Mouse (Mus musculus): Measurements from ENCODE around the gene Mybph. TPM values are rescaled to one million over a fixed set of nuclear protein-coding genes. Genes with fewer than 3 reads are reported as not detected.

Mybph gene
- total RNA-seq, 2 experiments from 2014 or later: not detected

DNA sequence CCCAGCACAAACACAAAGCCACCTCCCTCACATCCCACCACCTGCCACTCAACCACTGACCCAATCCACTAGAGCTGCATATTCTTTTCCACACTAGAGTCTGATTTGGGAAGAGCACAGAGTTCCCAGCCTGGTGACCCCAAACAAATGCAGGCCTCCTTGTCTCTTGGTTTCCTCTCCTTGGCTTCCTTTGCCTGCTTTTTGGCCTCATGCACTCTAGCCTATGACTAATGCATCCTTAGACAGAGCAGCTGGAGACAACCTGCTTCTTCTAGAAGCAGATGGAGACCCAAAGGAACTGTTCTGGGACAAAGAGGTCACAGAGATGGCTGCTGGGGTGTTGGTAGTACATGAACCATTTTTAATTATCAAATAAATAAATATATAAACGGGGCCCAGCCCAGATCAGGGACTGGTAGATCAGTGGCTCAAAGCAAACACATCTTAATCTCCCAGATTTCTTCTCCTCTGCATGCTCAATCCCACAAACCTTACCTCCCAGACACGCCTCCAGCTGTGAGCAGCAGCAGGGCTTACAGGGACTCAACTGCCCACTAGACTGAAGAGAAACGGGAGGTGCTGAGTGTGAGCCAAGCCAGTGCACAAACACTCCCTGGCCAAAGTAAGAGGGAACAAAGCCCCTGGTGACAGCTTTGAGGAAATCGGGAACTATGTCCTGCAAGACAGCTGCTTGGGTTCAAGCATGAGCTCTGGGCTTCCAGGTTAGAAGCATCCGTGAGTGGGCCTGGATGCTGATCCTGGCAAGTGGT lies 36.7 kb downstream of the Mybph start:
- no peak for ATAC-seq (replicated peaks; ENCODE audit: low FRiP score, poor library complexity, severe bottlenecking)

DNA sequence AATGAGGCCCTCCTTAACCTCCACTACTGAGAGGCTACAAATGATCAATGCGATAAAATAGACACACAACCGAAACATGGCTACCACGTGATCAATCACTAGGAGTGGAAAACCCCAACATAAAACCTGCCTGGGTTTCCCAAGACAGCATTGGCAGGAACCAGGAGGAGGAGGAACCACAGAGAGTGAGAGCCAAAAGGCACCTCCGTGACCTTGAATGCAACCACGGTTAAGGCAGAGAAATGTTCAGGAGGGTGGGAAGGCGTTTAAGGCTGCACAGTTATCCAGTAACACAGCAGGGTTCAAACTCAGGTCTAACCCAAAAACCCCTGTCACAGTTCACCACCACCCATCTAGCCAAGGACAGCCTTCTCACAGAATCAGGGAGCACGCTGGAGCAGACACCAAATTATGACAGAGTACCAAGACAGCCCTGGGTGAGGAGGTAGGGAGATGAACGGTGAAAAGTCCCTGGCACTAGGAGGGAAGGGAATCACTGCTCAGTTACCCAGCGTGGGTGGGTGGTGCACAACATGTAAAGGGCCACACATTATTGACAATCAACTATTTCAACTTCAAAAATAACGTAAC lies 37.5 kb downstream of the Mybph start:
- ATAC-seq (replicated peaks; ENCODE audit: low FRiP score, poor library complexity, severe bottlenecking): no peak

DNA sequence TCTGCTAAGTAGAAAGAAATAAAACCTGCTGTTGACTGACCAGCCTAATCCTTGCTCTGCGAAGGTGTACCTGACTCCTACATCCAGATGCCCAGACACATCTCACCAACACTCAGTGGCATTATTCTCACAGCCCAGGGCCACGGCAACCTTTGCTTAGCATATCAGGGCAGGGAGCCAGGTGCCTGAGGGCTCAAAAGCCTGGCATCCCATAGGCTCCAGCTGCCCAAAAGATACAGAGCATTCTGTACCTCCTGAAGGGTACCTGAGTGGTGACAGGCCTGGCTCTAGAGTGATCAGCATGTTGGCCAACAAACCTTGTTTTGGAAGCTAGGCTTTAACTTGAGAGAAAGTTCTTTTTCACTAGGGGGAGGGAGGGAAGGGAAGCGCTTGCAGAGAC lies 38.0 kb downstream of the Mybph start:
- no peak for ATAC-seq (replicated peaks; ENCODE audit: low FRiP score, poor library complexity, severe bottlenecking)

DNA sequence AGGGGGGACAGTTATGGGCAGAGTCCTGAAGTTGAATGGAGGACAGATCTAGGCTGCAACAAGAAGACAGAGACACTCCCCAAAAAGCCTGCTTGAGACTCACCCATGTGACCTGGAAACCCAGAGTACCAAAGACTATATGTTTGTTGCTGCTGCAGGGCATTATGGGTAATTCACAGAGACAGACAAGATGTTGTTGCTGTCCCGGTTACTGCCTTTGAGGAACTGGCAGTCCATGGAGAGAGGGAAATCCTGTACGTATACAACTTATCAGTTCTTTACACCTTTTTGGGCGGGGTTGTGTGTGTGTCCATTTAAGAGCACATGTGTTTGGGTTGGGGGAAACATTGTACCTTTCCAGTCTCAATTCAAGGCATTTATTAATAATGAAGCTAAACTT lies 38.4 kb downstream of the Mybph start:
- ATAC-seq (replicated peaks; ENCODE audit: low FRiP score, poor library complexity, severe bottlenecking): no peak

DNA sequence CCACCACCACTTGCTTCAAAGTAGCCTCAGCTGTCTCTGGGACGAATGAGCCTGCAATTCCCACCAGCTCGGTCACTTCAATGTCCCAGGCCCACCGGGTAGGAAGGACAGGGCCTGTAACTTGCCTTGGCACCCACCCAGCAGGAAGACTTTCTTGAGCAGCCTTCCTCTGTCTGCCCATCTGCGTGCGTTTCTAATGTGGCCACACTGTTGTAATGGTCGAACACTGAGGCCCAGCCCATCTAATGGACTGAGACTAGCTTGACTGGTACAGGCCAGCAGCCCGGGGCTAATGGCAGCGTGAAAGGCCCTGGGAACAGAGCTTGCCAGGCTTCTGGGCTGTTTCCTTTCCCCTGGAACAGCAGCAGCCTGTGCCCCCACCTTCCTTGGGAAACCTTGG lies 39.1 kb downstream of the Mybph start:
- ATAC-seq (replicated peaks; ENCODE audit: low FRiP score, poor library complexity, severe bottlenecking): no peak

DNA sequence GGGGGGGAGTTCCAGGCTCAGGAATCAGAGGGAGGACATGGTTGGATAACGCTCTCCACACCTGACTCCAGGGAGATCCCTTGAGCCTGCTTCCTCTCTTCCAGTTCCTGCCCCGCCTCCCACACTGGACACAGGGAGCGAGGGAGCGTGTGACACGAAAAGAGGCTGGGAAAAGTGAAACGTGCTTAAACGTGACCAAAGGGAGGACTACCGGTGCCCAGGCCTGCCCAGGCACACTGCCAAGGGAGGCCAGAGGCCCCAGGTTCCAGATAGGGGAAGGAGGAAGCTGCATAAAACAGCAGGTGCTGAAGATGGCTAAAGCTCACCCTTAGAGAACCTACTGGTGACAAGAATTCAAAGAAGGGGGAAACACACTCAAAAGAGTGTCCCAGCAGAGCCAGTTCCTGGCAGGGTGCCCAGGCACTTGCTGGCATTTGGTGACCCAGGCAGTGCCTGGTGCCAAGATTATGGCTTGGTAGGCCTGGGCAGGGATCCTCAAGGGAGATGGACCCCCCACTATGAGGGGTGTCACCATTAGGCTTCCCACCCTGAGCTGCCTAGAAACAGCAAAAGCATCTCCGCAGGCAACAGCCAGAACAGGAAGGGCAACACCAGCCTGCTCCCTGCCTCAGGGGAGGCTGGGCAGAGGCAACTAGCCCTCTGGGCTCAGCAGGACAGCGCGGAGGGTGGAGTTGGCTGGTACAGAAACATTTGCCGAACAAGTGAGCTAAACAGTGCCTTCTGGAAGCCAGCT lies 39.7 kb downstream of the Mybph start:
- ATAC-seq (replicated peaks; ENCODE audit: low FRiP score, poor library complexity, severe bottlenecking): no peak

DNA sequence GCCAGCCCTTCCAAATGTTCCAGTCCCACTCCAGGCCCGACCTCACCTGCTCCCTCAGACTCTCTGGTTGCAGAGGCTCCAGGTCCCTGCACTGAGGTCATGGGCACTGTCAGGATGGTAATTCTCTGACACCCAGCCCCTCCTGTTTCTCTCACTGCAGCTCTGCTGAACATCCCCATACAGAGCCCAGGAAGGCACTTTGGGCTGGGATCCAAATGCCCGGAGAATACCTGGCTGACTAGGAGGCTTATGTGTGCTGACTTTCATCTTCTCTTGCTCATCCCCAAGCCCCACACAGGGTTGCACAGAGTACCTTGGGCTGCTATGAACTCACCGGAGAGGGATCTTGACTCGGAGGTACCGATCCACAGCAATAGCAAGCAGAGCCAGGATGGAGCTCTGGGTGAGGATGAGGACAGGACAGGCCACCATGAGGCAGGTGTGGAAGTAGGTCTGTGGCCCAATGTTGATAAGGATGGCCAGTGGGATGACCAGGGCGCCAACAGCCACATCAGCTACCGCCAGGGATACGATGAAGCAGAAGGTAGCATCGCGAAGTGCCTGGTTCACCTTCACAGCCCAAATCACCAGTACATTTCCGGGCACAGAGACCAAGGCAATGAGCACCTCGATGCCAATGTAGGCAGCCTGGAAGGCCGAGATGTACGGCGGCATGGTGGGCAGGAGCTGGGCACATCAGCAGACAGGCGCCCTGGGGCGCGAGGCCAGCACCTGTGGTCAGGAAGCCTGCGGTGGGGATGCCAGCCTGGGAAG lies 40.6 kb downstream of the Mybph start:
- no peak for ATAC-seq (replicated peaks; ENCODE audit: low FRiP score, poor library complexity, severe bottlenecking)

DNA sequence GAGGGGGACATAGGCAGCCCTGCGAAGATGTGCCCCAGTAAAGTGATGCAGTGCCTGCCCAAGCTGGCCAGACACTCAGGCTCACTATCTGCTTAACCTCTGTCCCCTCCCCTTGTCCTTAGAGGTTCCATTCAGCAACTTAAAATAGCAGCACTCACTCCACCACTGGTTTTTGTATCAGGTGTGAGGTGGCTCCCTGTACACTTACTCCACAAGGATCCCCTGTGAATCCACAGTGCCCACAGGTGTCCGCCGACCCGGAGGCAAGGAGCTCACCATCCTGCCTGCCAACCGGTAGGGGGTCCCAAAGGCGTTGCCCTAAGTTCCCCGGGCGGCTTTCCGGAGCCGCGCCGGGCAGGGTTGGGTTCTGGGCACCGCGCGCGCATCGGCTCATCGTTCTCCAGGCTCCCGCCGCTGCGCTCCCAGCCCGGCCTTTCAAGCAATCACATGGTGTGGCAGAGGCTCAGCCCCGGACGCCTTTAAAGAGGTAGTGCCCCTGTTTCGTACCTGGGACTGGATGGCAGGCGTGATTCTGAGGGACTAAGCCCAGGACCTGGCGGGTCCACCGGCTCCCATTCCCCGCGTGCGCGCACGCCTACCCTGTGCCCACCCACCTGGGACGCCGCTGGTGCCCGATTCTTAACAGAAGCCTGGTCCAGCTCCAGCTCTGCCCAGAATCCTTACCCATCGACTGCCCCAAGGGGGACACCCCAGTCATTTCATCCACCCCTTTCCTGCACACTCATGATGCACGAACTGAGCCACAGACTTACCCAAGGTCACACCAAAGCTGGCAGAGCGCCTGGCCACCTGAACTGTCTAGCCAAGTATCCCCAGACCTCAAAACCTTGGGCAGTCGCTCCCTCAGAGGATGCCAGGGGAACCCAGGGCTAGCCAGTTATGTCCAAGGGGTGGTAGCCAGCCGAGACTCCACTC lies 41.5 kb downstream of the Mybph start:
- no peak for ATAC-seq (replicated peaks; ENCODE audit: low FRiP score, poor library complexity, severe bottlenecking)

DNA sequence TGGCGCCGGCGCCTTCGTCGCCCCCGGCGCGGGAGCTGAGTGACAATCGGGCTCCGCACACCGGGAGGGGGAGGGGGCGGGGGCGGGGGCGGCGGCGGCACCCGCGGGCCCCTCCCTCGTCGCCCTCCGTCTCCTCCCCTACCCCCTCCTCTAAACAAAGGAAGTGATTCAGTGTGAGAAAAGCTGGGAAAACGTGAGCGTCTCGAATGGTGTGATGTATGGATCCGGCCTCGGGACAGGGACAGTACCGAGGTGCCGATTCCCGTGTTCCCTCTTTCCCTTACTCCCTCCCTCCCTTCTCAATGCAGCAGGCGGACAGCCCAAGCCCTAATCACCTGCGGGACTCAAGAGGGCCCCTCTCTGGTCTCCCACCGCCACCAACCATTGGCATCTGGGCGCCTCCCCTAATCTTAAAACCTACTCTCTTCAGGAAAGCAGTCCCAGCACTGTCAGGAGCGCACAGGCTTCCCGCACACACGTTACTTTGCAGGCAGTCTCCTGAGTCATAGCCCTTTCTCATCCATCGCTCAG lies 42.2 kb downstream of the Mybph start, which contains the start of gene Adora1:
Gene Adora1, minus strand, starts transcription at position 41 of the 531 bp plus-strand sequence.
- ATAC-seq (replicated peaks; ENCODE audit: low FRiP score, poor library complexity, severe bottlenecking): no peak

DNA sequence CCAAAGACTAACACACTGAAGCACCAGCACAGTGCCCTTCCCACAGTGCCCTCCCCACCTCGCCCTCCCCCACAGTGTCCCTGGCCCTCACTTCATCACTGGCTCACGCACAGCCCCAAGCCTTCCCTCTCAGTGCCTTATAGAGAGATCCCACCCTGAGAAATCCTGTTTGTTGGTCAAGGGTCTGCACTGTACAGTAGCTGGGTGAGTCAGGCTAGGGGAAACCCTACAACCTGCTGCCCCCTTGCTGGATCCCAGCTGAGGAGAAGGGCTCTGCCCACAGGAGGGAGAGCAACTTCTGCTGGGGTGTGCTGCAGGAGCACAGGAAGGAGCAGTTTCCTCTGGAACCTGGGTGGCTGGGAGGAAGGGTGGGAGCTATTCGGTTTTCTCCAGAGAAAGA lies 42.9 kb downstream of the Mybph start:
- ATAC-seq (replicated peaks; ENCODE audit: low FRiP score, poor library complexity, severe bottlenecking): no peak

DNA sequence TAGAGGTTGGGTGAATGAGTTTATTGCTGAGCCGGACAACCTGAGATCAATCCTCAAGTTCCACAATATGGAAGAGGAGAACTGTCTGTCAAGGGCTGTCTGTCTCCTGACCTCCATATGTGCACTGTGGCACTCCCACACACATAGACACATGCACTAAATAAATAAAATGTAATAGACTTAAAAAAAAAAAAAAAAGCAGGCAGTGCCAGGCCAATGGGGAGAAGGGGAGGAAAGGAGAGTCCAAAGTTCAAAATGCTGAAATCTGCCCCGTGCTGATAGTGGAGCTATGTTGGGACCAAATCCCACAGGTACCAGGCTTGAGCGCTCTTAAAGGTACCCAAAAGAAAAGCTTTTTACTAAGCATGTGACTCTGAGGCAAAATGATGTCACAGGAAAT lies 44.2 kb downstream of the Mybph start:
- no peak for ATAC-seq (replicated peaks; ENCODE audit: low FRiP score, poor library complexity, severe bottlenecking)

DNA sequence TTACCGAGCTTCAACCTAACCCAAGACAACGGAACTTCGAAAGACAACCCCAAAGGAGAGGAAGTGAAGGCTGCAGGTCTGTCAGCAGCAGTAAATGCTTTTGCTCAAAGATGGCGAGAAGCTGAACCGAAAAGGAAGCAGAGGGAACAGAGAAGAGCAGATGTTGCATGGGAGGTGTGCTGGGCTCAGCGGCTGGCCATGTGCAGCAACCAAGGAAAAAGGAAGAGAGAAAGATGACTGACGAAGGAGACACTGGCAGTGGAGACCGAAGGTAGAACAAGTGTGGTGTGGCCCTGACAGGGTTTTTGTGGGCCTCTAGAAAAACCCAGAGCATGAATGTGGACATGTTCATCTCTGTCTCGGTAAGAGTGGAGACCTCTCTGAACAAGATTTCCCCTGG lies 47.5 kb downstream of the Mybph start:
- ATAC-seq (replicated peaks; ENCODE audit: low FRiP score, poor library complexity, severe bottlenecking): no peak

DNA sequence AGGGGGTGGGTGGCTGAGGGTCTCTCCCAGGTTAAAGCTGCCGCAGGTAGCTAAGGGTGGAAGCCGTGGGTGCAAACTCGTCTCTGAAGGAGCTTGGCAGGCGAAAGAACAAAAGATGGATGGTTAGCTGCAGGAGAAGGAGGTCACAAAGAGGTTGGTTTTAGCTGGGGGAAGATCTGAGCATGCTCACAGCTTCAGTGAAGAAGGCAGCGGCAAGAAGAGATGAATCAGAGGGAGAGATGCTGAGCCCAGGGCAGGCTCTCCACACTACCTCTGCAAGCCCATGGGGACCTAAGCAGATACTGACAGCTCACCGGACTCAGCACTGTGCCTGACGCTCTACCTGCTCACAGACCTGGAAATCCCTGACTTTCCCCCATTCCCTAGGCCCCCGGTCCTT lies 48.0 kb downstream of the Mybph start:
- ATAC-seq (replicated peaks; ENCODE audit: low FRiP score, poor library complexity, severe bottlenecking): no peak

DNA sequence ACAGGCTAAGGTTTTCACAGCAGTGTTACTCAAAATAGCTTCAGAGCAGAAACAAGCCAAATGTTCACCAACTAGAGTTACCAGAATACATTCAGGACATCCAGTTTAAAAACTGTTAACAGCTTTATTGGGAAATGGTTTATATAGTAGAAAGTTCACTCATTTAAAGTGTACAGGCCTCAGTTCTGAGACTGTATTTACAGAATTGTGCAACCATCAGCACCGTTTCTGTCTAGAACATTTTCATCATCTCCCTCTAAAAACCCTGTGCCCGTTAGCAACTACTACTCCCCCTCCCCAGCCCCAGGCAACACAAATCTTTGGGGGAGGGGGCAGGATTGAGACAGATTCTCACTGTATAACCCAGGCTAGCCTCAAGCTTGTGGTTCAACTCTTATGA lies 49.0 kb downstream of the Mybph start:
- ATAC-seq (replicated peaks; ENCODE audit: low FRiP score, poor library complexity, severe bottlenecking): no peak

DNA sequence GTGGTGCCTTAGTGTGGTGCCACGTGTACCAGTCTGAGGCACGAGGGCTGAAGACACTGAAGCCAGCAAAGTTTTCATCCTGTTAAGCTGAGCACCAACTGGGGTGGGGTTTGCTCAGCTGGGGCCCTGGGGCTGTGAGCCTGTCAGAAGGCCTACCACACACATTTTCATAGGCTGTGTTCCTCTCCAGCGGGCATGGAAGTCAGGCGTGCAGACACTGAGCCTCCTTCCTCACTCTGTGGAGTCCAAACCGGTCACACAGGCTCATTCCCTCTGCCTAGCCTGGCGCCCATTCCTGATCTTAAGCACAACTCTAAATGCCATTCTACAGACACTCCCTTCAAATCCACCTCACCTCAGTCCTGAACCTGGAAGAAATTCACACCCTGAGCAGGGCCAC lies 50.3 kb downstream of the Mybph start:
- ATAC-seq (replicated peaks; ENCODE audit: low FRiP score, poor library complexity, severe bottlenecking): no peak

DNA sequence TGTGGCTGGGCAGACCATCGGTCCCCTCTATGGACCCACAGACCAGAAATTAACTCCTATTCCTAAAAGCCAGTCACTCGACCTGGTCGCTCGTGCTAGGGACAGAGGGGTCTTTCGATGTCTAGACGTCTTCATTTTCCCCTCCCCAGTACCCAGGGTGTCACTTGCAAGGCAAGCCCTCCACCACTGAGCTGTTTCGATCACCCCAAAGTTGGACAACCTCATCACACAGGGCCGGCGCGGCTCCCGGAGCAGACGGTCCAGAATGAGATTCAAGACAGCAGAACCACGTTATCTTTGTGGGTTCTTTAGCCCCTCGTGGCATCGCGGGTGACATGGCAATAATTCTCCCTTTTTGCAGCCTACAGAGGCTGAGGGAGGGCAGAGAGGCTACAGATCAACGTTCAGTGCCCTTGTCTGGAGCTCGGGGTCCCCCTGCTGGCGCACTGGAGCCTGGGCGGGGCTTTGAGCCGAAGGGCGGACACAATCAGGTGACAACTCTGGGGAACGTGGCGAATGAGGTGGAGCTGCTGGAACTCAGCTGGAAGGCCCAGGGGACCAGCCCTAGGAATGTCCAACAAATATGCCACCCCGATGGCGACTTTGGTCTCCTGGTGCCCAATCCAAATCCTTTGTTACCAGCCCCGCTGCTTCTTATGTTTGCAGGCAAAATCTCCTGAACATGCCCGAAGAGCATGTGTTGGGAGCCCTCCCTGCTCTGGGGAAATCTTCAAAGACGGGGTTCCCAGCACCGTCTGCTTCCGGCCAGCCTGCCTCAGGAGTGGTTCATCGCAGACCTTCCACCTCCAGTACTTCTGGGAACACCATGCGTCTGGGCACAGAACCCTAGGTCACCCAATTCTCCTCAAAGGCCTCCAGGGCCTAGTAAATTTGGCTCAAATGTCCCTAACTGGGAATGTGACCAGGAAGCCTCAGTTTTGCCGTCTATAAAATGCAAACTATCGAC lies 51.0 kb downstream of the Mybph start:
- 0 out of 2 replicates have a peak, but pooled peaks have one; percentile 31 for ATAC-seq (replicated peaks; ENCODE audit: low FRiP score, poor library complexity, severe bottlenecking)

DNA sequence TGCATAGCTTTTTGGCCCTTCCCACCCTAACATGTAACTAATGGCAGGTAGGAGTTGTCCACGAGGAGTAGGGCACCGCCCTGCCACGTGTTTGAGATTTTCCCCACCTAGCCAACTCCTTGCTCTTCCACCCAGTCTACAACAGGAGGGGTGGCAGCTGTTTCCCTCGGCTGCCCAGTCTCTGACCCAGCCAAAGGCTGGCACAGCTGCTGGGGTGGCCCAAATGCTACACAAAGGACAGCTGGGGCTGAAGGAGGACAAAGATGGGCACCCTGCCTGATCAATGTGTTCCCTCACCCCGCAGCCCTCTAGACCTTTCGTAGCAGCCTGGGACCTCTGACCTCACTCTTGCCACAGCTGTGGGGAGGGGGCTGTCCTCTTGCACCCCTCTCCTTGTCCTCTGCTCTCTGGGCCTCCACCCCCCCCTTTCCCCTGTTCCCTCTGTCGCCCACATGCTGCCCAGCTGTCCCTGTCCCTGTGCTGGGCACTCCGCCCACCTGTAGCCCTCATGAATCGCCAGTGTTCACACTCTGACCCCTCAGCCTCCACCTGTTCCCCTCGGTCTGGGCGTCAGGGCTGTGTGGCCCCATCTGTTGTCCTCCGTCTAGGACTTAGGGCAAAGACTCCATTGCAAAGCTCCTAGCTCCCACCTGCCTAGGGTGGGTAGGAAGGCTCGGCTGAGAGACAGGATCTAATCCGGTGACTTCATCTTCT lies 51.9 kb downstream of the Mybph start:
- ATAC-seq (replicated peaks; ENCODE audit: low FRiP score, poor library complexity, severe bottlenecking): no peak
